Mouse (Mus musculus) MEL (cell line): ENCODE measurements around the gene Hspg2. TPM values are rescaled to one million over a fixed set of nuclear protein-coding genes. Genes with fewer than 3 reads are reported as not detected.

ENCODE experiments used
- DNase-seq: peaks from one replicate; pipeline ENCODE4 v3.0.0; 2011; ENCODE audit warnings: low read depth, low spot score
- H3K27ac ChIP-seq: 2 replicates; pipeline ENCODE4 v1.5.1; 2012; ENCODE audit warnings: low read depth, mild to moderate bottlenecking, control low read depth, low read length, moderate library complexity; ENCODE audit not compliant: control insufficient read depth
- H3K27me3 ChIP-seq, 2 experiments: fragments of 150-350 bp in 1 of 2; sonication (generic) in 1 of 2; 2 replicates each; pipeline ENCODE4 v1.6.1; 2012; ENCODE audit warnings: low read length in 2 of 2, mild to moderate bottlenecking in 2 of 2, improper control_type of control experiment in 1 of 2, moderate library complexity in 1 of 2; ENCODE audit not compliant: insufficient read depth in 2 of 2, control insufficient read depth in 1 of 2
- H3K36me3 ChIP-seq, 2 experiments: 2 replicates each; pipeline ENCODE4 v1.6.1; 2012 to 2014; ENCODE audit warnings: low read length in 2 of 2, improper control_type of control experiment in 1 of 2, inconsistent platforms in 1 of 2, mild to moderate bottlenecking in 1 of 2; ENCODE audit not compliant: insufficient read depth in 2 of 2, control insufficient read depth in 1 of 2
- H3K4me1 ChIP-seq, 2 experiments: fragments of 150-350 bp in 1 of 2; sonication (generic) in 1 of 2; 2 replicates each; pipeline ENCODE4 v1.6.1; 2012; ENCODE audit warnings: low read length in 2 of 2, improper control_type of control experiment in 1 of 2, mild to moderate bottlenecking in 1 of 2; ENCODE audit not compliant: insufficient read depth in 2 of 2, control insufficient read depth in 1 of 2
- H3K4me3 ChIP-seq, 2 experiments: fragments of 150-350 bp in 1 of 2; sonication (generic) in 1 of 2; 2 replicates each; pipeline ENCODE4 v1.5.1; 2012; ENCODE audit warnings: low read depth in 2 of 2, low read length in 2 of 2, mild to moderate bottlenecking in 2 of 2, moderate library complexity in 2 of 2, control low read depth in 1 of 2, improper control_type of control experiment in 1 of 2; ENCODE audit not compliant: control insufficient read depth in 1 of 2, insufficient read depth in 1 of 2
- H3K79me2 ChIP-seq: 2 replicates; pipeline ENCODE4 v1.6.1; 2012; ENCODE audit warnings: mild to moderate bottlenecking, low read length, moderate library complexity; ENCODE audit not compliant: control insufficient read depth, poor library complexity, insufficient read depth
- H3K9ac ChIP-seq: 2 replicates; pipeline ENCODE4 v1.6.1; 2012; ENCODE audit warnings: low read depth, mild to moderate bottlenecking, control low read depth, low read length, moderate library complexity; ENCODE audit not compliant: control insufficient read depth, poor library complexity, severe bottlenecking
- H3K9me3 ChIP-seq: fragments of 150-350 bp; sonication (generic); replicated peaks from 2 replicates; pipeline ENCODE4 v1.6.1; 2012; ENCODE audit warnings: mild to moderate bottlenecking, low read length, improper control_type of control experiment, moderate library complexity; ENCODE audit not compliant: insufficient read depth
- BHLHE40 ChIP-seq: IDR thresholded peaks from 2 replicates; pipeline ENCODE4 v1.6.1; 2012; ENCODE audit warnings: low read depth, mild to moderate bottlenecking, inconsistent platforms, low read length, improper control_type of control experiment, borderline replicate concordance
- CHD2 ChIP-seq: IDR thresholded peaks from 2 replicates; pipeline ENCODE4 v1.6.1; 2011; ENCODE audit warnings: low read length, improper control_type of control experiment
- CTCF ChIP-seq, 3 experiments: IDR thresholded peaks in 2 of 3; conservative IDR thresholded peaks in 1 of 3; 2 replicates each; pipeline ENCODE4 v1.5.1; 2011 to 2012; ENCODE audit warnings: low read length in 3 of 3, low read depth in 2 of 3, mild to moderate bottlenecking in 2 of 3, improper control_type of control experiment in 1 of 3, inconsistent platforms in 1 of 3, mixed read lengths in 1 of 3, moderate library complexity in 1 of 3; ENCODE audit not compliant: control insufficient read depth in 1 of 3, insufficient read depth in 1 of 3, poor library complexity in 1 of 3, severe bottlenecking in 1 of 3
- ELF1 ChIP-seq: IDR thresholded peaks from 2 replicates; pipeline ENCODE4 v1.6.1; 2014; ENCODE audit warnings: low read depth, mild to moderate bottlenecking, inconsistent platforms, low read length, improper control_type of control experiment, moderate library complexity
- EP300 ChIP-seq, 2 experiments: IDR thresholded peaks; 2 replicates each; pipeline ENCODE4 v1.6.1; 2011; ENCODE audit warnings: improper control_type of control experiment in 2 of 2, low read length in 2 of 2, low read depth in 1 of 2, mild to moderate bottlenecking in 1 of 2
- ETS1 ChIP-seq: IDR thresholded peaks from 2 replicates; pipeline ENCODE4 v1.6.1; 2012; ENCODE audit warnings: low read depth, mild to moderate bottlenecking, inconsistent platforms, low read length, improper control_type of control experiment, moderate library complexity
- GATA1 ChIP-seq: IDR thresholded peaks from 2 replicates; pipeline ENCODE4 v1.6.1; 2011; ENCODE audit warnings: low read depth, low read length, improper control_type of control experiment
- HCFC1 ChIP-seq: IDR thresholded peaks from 2 replicates; pipeline ENCODE4 v1.6.1; 2012; ENCODE audit warnings: low read depth, mild to moderate bottlenecking, inconsistent platforms, low read length, improper control_type of control experiment, moderate library complexity
- JUND ChIP-seq: IDR thresholded peaks from 2 replicates; pipeline ENCODE4 v1.6.1; 2011; ENCODE audit warnings: low read depth, mild to moderate bottlenecking, improper control_type of control experiment, low read length
- MAX ChIP-seq: IDR thresholded peaks from 2 replicates; pipeline ENCODE4 v1.6.1; 2011; ENCODE audit warnings: low read length, improper control_type of control experiment
- MEF2A ChIP-seq: IDR thresholded peaks from 2 replicates; pipeline ENCODE4 v1.6.1; 2014; ENCODE audit warnings: low read depth, mild to moderate bottlenecking, inconsistent platforms, low read length, improper control_type of control experiment; ENCODE audit not compliant: poor library complexity, insufficient replicate concordance, severe bottlenecking; ENCODE audit errors: extremely low read depth
- MXI1 ChIP-seq: IDR thresholded peaks from 2 replicates; pipeline ENCODE4 v1.6.1; 2011; ENCODE audit warnings: mild to moderate bottlenecking, low read depth, low read length, improper control_type of control experiment
- MYB ChIP-seq: IDR thresholded peaks from 2 replicates; pipeline ENCODE4 v1.6.1; 2011; ENCODE audit warnings: mild to moderate bottlenecking, low read depth, low read length, improper control_type of control experiment
- MYC ChIP-seq: IDR thresholded peaks from 2 replicates; pipeline ENCODE4 v1.6.1; 2011; ENCODE audit warnings: low read depth, mild to moderate bottlenecking, low read length, improper control_type of control experiment, moderate library complexity
- POLR2AphosphoS2 ChIP-seq: IDR thresholded peaks from 2 replicates; pipeline ENCODE4 v1.6.1; 2011; ENCODE audit warnings: low read length, improper control_type of control experiment
- POLR2AphosphoS5 ChIP-seq: IDR thresholded peaks from 2 replicates; pipeline ENCODE4 v1.6.1; 2012; ENCODE audit warnings: low read depth, borderline replicate concordance, mild to moderate bottlenecking, inconsistent platforms, low read length, moderate library complexity, mixed read lengths
- RAD21 ChIP-seq: IDR thresholded peaks from 2 replicates; pipeline ENCODE4 v1.6.1; 2011; ENCODE audit warnings: mild to moderate bottlenecking, low read depth, low read length, improper control_type of control experiment
- SIN3A ChIP-seq: IDR thresholded peaks from 2 replicates; pipeline ENCODE4 v1.6.1; 2012; ENCODE audit warnings: low read length, improper control_type of control experiment, inconsistent platforms
- SMC3 ChIP-seq: IDR thresholded peaks from 2 replicates; pipeline ENCODE4 v1.6.1; 2011; ENCODE audit warnings: low read depth, low read length, improper control_type of control experiment
- TAL1 ChIP-seq: IDR thresholded peaks from 2 replicates; pipeline ENCODE4 v1.6.1; 2012; ENCODE audit warnings: mild to moderate bottlenecking, inconsistent platforms, low read length, moderate library complexity, mixed read lengths
- TCF12 ChIP-seq: IDR thresholded peaks from 2 replicates; pipeline ENCODE4 v1.6.1; 2014; ENCODE audit warnings: low read depth, mild to moderate bottlenecking, inconsistent platforms, low read length, improper control_type of control experiment, moderate library complexity
- USF1 ChIP-seq: IDR thresholded peaks from 2 replicates; pipeline ENCODE4 v1.6.1; 2014; ENCODE audit warnings: low read depth, mild to moderate bottlenecking, inconsistent platforms, low read length, improper control_type of control experiment, moderate library complexity
- USF2 ChIP-seq, 2 experiments: IDR thresholded peaks; 2 replicates each; pipeline ENCODE4 v1.6.1; 2011 to 2012; ENCODE audit warnings: improper control_type of control experiment in 2 of 2, low read length in 2 of 2, borderline replicate concordance in 1 of 2, inconsistent platforms in 1 of 2, low read depth in 1 of 2, mild to moderate bottlenecking in 1 of 2; ENCODE audit not compliant: insufficient read depth in 1 of 2
- ZMIZ1 ChIP-seq: IDR thresholded peaks from 2 replicates; pipeline ENCODE4 v1.6.1; 2012; ENCODE audit warnings: low read depth, mild to moderate bottlenecking, inconsistent platforms, low read length, improper control_type of control experiment, moderate library complexity
- polyA plus RNA-seq, 2 experiments: library from polyadenylated mRNA; stranded (reverse) in 1 of 2; unstranded in 1 of 2; fragments of >175 nt in 1 of 2; fragments of >200 nt in 1 of 2; gene quantifications; 2 replicates each; pipeline versions ENCODE4 v1.2.1 to v1.2.4; 2012; ENCODE audit warnings: low replicate concordance in 2 of 2, low read depth in 1 of 2; ENCODE audit not compliant: insufficient read length in 2 of 2, insufficient read depth in 1 of 2, missing spikeins in 1 of 2
- total RNA-seq: library from RNA; depleted of rRNA; stranded (reverse); fragments of 300-350 nt; gene quantifications from 2 replicates; pipeline ENCODE4 v1.2.3, GENCODE M21; 2012

Hspg2 gene
- total and polyA plus RNA-seq, 3 experiments, result 0.04 TPM; not detected in 1

DNA sequence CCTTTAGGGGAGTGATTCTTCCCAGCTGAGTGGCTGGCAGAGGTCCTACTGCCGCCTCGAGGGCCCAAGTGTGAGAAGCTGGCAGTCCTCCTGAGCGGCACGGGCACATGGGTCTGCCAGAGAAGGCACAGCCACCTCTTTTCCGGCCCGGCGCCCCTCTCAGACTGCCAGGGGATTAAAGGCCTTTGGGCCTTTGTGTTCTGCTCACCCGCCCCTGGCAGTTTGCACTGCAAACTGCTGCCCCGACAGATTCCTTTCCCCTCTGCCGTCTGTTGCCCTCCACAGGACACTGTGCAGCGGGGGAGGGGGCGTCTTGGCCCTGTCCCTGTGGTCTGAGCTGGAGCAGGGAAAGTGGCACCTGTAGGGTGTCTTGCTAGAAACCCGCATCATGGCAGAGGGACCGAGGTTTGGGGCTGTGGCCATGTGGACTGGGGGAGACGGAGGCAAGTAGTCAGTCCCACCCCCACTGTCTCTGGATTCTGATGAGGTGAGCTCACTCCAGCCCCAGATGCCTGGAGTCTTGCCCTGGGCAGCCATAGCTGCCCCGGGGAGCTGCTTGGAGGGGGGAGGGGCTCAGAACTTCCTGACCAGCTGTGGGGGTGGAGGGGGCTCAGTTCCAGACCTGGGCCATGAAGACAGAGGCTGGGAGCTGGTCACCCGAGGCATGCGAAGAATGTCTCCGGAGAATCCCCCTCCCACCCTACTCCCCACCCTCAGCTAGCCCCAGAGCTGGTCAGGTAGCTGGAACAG is 26.4 kb downstream of the Hspg2 start:
- no peaks in the 10 kb centered on the region for H3K36me3 ChIP-seq
- H3K27ac ChIP-seq, result no peak overlapping the region
- no peaks in the 10 kb centered on the region for H3K4me1 ChIP-seq
- H3K27me3 ChIP-seq, result no peaks in the 10 kb centered on the region
- H3K9ac ChIP-seq, result no peak overlapping the region
- TF ChIP-seq GATA1 (no peak), MYB (no peak), RAD21 (no peak), USF2 (IDR thresholded peaks at IDR 0.05; ENCODE audit: borderline replicate concordance in 1 of 2, insufficient read depth in 1 of 2, low read depth in 1 of 2, low read length in 2 of 2) (no peak), MXI1 (no peak), BHLHE40 (no peak), USF1 (no peak), SIN3A (no peak), ELF1 (no peak), ETS1 (no peak), TAL1 (no peak), POLR2AphosphoS2 (no peak), SMC3 (no peak), HCFC1 (no peak), JUND (no peak), TCF12 (no peak), MEF2A (no peak), MYC (no peak), MAX (no peak)
- no peak overlapping the region for H3K4me3 ChIP-seq
- no peaks in the 10 kb centered on the region for H3K9me3 ChIP-seq
- no peaks in the 10 kb centered on the region for H3K79me2 ChIP-seq
- DNase-seq, result no peak

GRCm38 (mm10) chr4:137495501-137496100 is 27.0 kb downstream of the Hspg2 start:
- Histone ChIP-seq H3K27me3 (no peaks in the 10 kb centered on the region), H3K4me1 (no peaks in the 10 kb centered on the region), H3K4me3 (no peak overlapping the region), H3K36me3 (no peaks in the 10 kb centered on the region), H3K79me2 (no peaks in the 10 kb centered on the region), H3K27ac (no peak overlapping the region), H3K9ac (no peak overlapping the region), H3K9me3 (no peaks in the 10 kb centered on the region)
- DNase-seq, result no peak
- TF ChIP-seq CTCF (IDR thresholded peaks at IDR 0.05 in 2 of 3, conservative IDR thresholded peaks at IDR 0.05 in 1 of 3; ENCODE audit: control insufficient read depth in 1 of 3, insufficient read depth in 1 of 3, low read depth in 2 of 3, low read length in 3 of 3, poor library complexity in 1 of 3, severe bottlenecking in 1 of 3), result no peak
- TF ChIP-seq SIN3A, result no peak
- TF ChIP-seq USF2 (IDR thresholded peaks at IDR 0.05; ENCODE audit: borderline replicate concordance in 1 of 2, insufficient read depth in 1 of 2, low read depth in 1 of 2, low read length in 2 of 2), result no peak
- TF ChIP-seq TAL1, result no peak
- no peak for TF ChIP-seq POLR2AphosphoS2
- TF ChIP-seq CHD2, result no peak
- TF ChIP-seq JUND, result no peak
- no peak for TF ChIP-seq GATA1
- no peak for TF ChIP-seq EP300 (IDR thresholded peaks at IDR 0.05; ENCODE audit: low read depth in 1 of 2, low read length in 2 of 2)
- no peak for TF ChIP-seq MAX
- no peak for TF ChIP-seq MYB
- TF ChIP-seq POLR2AphosphoS5, result no peak
- TF ChIP-seq ETS1, result no peak
- TF ChIP-seq ZMIZ1, result no peak
- no peak for TF ChIP-seq MYC
- TF ChIP-seq TCF12, result no peak
